Mouse (Mus musculus): ENCODE measurements at regions not wholly inside any gene's neighbourhood (a gene's known extent, or its start where the extent isn't known, plus 50 kb on each side); places are given as distances from the start of the nearest gene placed in this dataset.

- Histone ChIP-seq H3K4me1 (ENCODE audit: control insufficient read depth in 1 of 2, insufficient read depth in 2 of 2) (peaks cover 3 to 5% of the 10 kb centered on the region in 2 experiments; a peak in 3 of 4 replicates), H3K4me3 (replicated peaks in 1 of 3; ENCODE audit: low read depth in 2 of 3, low read length in 2 of 3, poor library complexity in 1 of 3) (no peak overlapping the region), H3K27me3 (replicated peaks) (no peaks in the 10 kb centered on the region), H3K9me3 (replicated peaks; ENCODE audit: low read length) (no peaks in the 10 kb centered on the region), H3K4me2 (ENCODE audit: insufficient read depth, low read depth, poor library complexity, severe bottlenecking) (no peak overlapping the region), H3K79me2 (replicated peaks; ENCODE audit: control insufficient read depth, extremely low read depth, insufficient read depth, poor library complexity, severe bottlenecking) (no peaks in the 10 kb centered on the region), H3K9ac (ENCODE audit: insufficient read depth, low read depth) (no peak overlapping the region), H3K27ac (ENCODE audit: insufficient read depth, low read depth) (no peak overlapping the region), H3K36me3 (replicated peaks in 1 of 2; ENCODE audit: control insufficient read depth in 1 of 2, insufficient read depth in 1 of 2, low read length in 1 of 2) (no peaks in the 10 kb centered on the region)
- TF ChIP-seq RCOR1 (conservative IDR thresholded peaks at IDR 0.05; ENCODE audit: low read depth, low read length), result no peak
- no peak for TF ChIP-seq EP300 (IDR thresholded peaks at IDR 0.05; ENCODE audit: low read length)
- no peak for TF ChIP-seq CHD1 (IDR thresholded peaks at IDR 0.05; ENCODE audit: low read depth, low read length)
- no peak for TF ChIP-seq SMC3 (IDR thresholded peaks at IDR 0.05; ENCODE audit: low read depth, low read length)
- TF ChIP-seq E2F4 (IDR thresholded peaks at IDR 0.05; ENCODE audit: insufficient replicate concordance, low read depth, low read length), result no peak
- no peak for TF ChIP-seq USF2 (conservative IDR thresholded peaks at IDR 0.05; ENCODE audit: low read depth, low read length)
- TF ChIP-seq NELFE (IDR thresholded peaks at IDR 0.05; ENCODE audit: low read depth, low read length), result no peak
- TF ChIP-seq ZKSCAN1 (IDR thresholded peaks at IDR 0.05; ENCODE audit: borderline replicate concordance, low read depth, low read length), result no peak
- TF ChIP-seq ZMIZ1 (IDR thresholded peaks at IDR 0.05; ENCODE audit: low read depth, low read length), result no peak
- TF ChIP-seq POLR2A (IDR thresholded peaks at IDR 0.05; ENCODE audit: low read depth, low read length), result no peak
- no peak for TF ChIP-seq HCFC1 (IDR thresholded peaks at IDR 0.05; ENCODE audit: low read depth, low read length)
- TF ChIP-seq IRF4 (IDR thresholded peaks at IDR 0.05; ENCODE audit: low read depth, low read length), result no peak
- in situ Hi-C loops (cut with MboI; ENCODE audit: low pct_ligation_motif_present, low pct_unique_long_range_greater_than_20kb, low sequenced_read_pairs) (no loop called here), dilution Hi-C loops (cut with MboI; ENCODE audit: extremely low pct_ligation_motif_present, extremely low pct_unique_long_range_greater_than_20kb, low sequenced_read_pairs) (no loop called here)
- DNase-seq (ENCODE audit: extremely low read depth), result no peak
These were observed 720.7 kb downstream of the Hace1 start for GRCm38 (mm10) chr10:46298352-46298751.

- no peak for TF ChIP-seq ZKSCAN1 (IDR thresholded peaks at IDR 0.05; ENCODE audit: borderline replicate concordance, low read depth, low read length)
- TF ChIP-seq ZC3H11A (IDR thresholded peaks at IDR 0.05; ENCODE audit: low read depth, low read length), result no peak
- no peak for TF ChIP-seq PAX5 (IDR thresholded peaks at IDR 0.05; ENCODE audit: low read length)
- no peak for TF ChIP-seq MXI1 (IDR thresholded peaks at IDR 0.05; ENCODE audit: low read depth, low read length)
- TF ChIP-seq MAFK (IDR thresholded peaks at IDR 0.05; ENCODE audit: insufficient replicate concordance, low read length), result no peak
- TF ChIP-seq CHD1 (IDR thresholded peaks at IDR 0.05; ENCODE audit: low read depth, low read length), result no peak
- no peak for TF ChIP-seq MAX (IDR thresholded peaks at IDR 0.05; ENCODE audit: low read length)
- TF ChIP-seq MYC (IDR thresholded peaks at IDR 0.05; ENCODE audit: low read depth, low read length), result no peak
- no peak for TF ChIP-seq BHLHE40 (IDR thresholded peaks at IDR 0.05; ENCODE audit: low read depth, low read length)
- no peak for TF ChIP-seq ETS1 (conservative IDR thresholded peaks at IDR 0.05; ENCODE audit: low read depth, low read length)
- no peak for TF ChIP-seq JUND (conservative IDR thresholded peaks at IDR 0.05; ENCODE audit: low read depth, low read length)
- TF ChIP-seq USF2 (conservative IDR thresholded peaks at IDR 0.05; ENCODE audit: low read depth, low read length), result no peak
- no peak overlapping the region for H3K4me2 ChIP-seq (ENCODE audit: insufficient read depth, low read depth, poor library complexity, severe bottlenecking)
These were observed 721.9 kb downstream of the Hace1 start for GRCm38 (mm10) chr10:46299521-46299920.

More at GRCm38 (mm10) chr10:46299521-46299920, 721.9 kb downstream of the Hace1 start:
- no peak for DNase-seq (ENCODE audit: extremely low read depth)
- dilution Hi-C loops (cut with MboI; ENCODE audit: extremely low pct_ligation_motif_present, extremely low pct_unique_long_range_greater_than_20kb, low sequenced_read_pairs), result no loop called here
- no peak overlapping the region for H3K9ac ChIP-seq (ENCODE audit: insufficient read depth, low read depth)
- H3K79me2 ChIP-seq (replicated peaks; ENCODE audit: control insufficient read depth, extremely low read depth, insufficient read depth, poor library complexity, severe bottlenecking), result no peaks in the 10 kb centered on the region
- in situ Hi-C loops (cut with MboI; ENCODE audit: low pct_ligation_motif_present, low pct_unique_long_range_greater_than_20kb, low sequenced_read_pairs), result no loop called here
- H3K4me1 ChIP-seq (ENCODE audit: control insufficient read depth in 1 of 2, insufficient read depth in 2 of 2), result peaks cover 3% of the 10 kb centered on the region in 2 experiments; a peak in 2 of 4 replicates
- H3K4me3 ChIP-seq (replicated peaks in 1 of 3; ENCODE audit: low read depth in 2 of 3, low read length in 2 of 3, poor library complexity in 1 of 3), result no peak overlapping the region
- no peaks in the 10 kb centered on the region for H3K36me3 ChIP-seq (replicated peaks in 1 of 2; ENCODE audit: control insufficient read depth in 1 of 2, insufficient read depth in 1 of 2, low read length in 1 of 2)
- H3K9me3 ChIP-seq (replicated peaks; ENCODE audit: low read length), result no peaks in the 10 kb centered on the region
- no peaks in the 10 kb centered on the region for H3K27me3 ChIP-seq (replicated peaks)
- H3K27ac ChIP-seq (ENCODE audit: insufficient read depth, low read depth), result no peak overlapping the region
